Mouse (Mus musculus): ENCODE results near the gene Trim10. TPM values are rescaled to one million over a fixed set of nuclear protein-coding genes. Genes with fewer than 3 reads are reported as not detected.

Trim10 gene
- polyA plus RNA-seq, 1 experiment from 2014 or later: 5.1 TPM

Other genes starting within 250 kb of the Trim10 start
- not detected in 2 replicates for gene H2-M9, start 226.9 kb upstream of the Trim10 start, polyA plus RNA-seq (2016; fragmentation: Nextera tagmentation; extraction: Ambion mirVana)
- not detected in 2 replicates for gene H2-M1, start 197.4 kb upstream of the Trim10 start, polyA plus RNA-seq (2016; fragmentation: Nextera tagmentation; extraction: Ambion mirVana)
- not detected in 2 replicates for gene H2-M10.5, start 96.7 kb upstream of the Trim10 start, polyA plus RNA-seq (2016; fragmentation: Nextera tagmentation; extraction: Ambion mirVana)
- not detected in 2 replicates for gene H2-M10.6, start 57.4 kb upstream of the Trim10 start, polyA plus RNA-seq (2016; fragmentation: Nextera tagmentation; extraction: Ambion mirVana)
- gene Trim26, start 32.4 kb upstream of the Trim10 start, polyA plus RNA-seq (2016; fragmentation: Nextera tagmentation; extraction: Ambion mirVana): 36.7 and 48.1 TPM in 2 replicates
- 0.18 and 0.30 TPM in 2 replicates for gene Trim15, start 2.4 kb upstream of the Trim10 start, polyA plus RNA-seq (2016; fragmentation: Nextera tagmentation; extraction: Ambion mirVana)
- gene Trim40, start 20.5 kb downstream of the Trim10 start, polyA plus RNA-seq (2016; fragmentation: Nextera tagmentation; extraction: Ambion mirVana): not detected in 2 replicates
- gene Trim31, start 28.5 kb downstream of the Trim10 start, polyA plus RNA-seq (2016; fragmentation: Nextera tagmentation; extraction: Ambion mirVana): not detected in 2 replicates
- gene Rnf39, start 73.3 kb downstream of the Trim10 start, polyA plus RNA-seq (2016; fragmentation: Nextera tagmentation; extraction: Ambion mirVana): 0.13 and 0.45 TPM in 2 replicates
- 152 and 174 TPM in 2 replicates for gene Ppp1r11, start 82.2 kb downstream of the Trim10 start, polyA plus RNA-seq (2016; fragmentation: Nextera tagmentation; extraction: Ambion mirVana)
- gene Znrd1, start 89.0 kb downstream of the Trim10 start, polyA plus RNA-seq (2016; fragmentation: Nextera tagmentation; extraction: Ambion mirVana): 107 and 114 TPM in 2 replicates
- gene Znrd1as, start 89.0 kb downstream of the Trim10 start, polyA plus RNA-seq (2016; fragmentation: Nextera tagmentation; extraction: Ambion mirVana): 8.9 and 9.5 TPM in 2 replicates
- not detected in 2 replicates for gene 2410137M14Rik, start 111.7 kb downstream of the Trim10 start, polyA plus RNA-seq (2016; fragmentation: Nextera tagmentation; extraction: Ambion mirVana)
- gene H2-M5, start 120.0 kb downstream of the Trim10 start, polyA plus RNA-seq (2016; fragmentation: Nextera tagmentation; extraction: Ambion mirVana): 0.55 and 1.2 TPM in 2 replicates
- 69.9 and 92.6 TPM in 2 replicates for gene Zfp57, start 131.6 kb downstream of the Trim10 start, polyA plus RNA-seq (2016; fragmentation: Nextera tagmentation; extraction: Ambion mirVana)
- 0.08 and 0.20 TPM in 2 replicates for gene Mog, start 153.8 kb downstream of the Trim10 start, polyA plus RNA-seq (2016; fragmentation: Nextera tagmentation; extraction: Ambion mirVana)
- 6.6 and 9.0 TPM in 2 replicates for gene Gabbr1, start 176.4 kb downstream of the Trim10 start, polyA plus RNA-seq (2016; fragmentation: Nextera tagmentation; extraction: Ambion mirVana)
- 0.06 TPM in 1 of 2 replicates, not detected in the other for gene Olfr90, start 218.9 kb downstream of the Trim10 start, polyA plus RNA-seq (2016; fragmentation: Nextera tagmentation; extraction: Ambion mirVana)
- 0.05 TPM in 1 of 2 replicates, not detected in the other for gene Olfr91, start 228.7 kb downstream of the Trim10 start, polyA plus RNA-seq (2016; fragmentation: Nextera tagmentation; extraction: Ambion mirVana)

Data from limb, embryonic 10.5 days (tissue).